Mouse (Mus musculus) heart, adult 2 months (tissue): Measurements from ENCODE around the gene Pmm2.

Experiments used
- CTCF ChIP-seq: fragments of 200-600 bp; IDR thresholded peaks from 2 replicates; pipeline ENCODE4 v1.8.1; 2022; ENCODE audit warnings: antibody characterized with exemption, mild to moderate bottlenecking, moderate library complexity
- EP300 ChIP-seq: fragments of 200-500 bp; IDR thresholded peaks from 2 replicates; pipeline ENCODE4 v1.6.1; 2011; ENCODE audit warnings: low read depth, low read length, control low read depth; ENCODE audit not compliant: insufficient read depth

- no peak for TF ChIP-seq CTCF
- no peak for TF ChIP-seq EP300
These were observed 43.0 kb downstream of the Pmm2 start, which contains the start of gene Gm5767 for GRCm38 (mm10) chr16:8680470-8680869.
